In the genomic region with DNA sequence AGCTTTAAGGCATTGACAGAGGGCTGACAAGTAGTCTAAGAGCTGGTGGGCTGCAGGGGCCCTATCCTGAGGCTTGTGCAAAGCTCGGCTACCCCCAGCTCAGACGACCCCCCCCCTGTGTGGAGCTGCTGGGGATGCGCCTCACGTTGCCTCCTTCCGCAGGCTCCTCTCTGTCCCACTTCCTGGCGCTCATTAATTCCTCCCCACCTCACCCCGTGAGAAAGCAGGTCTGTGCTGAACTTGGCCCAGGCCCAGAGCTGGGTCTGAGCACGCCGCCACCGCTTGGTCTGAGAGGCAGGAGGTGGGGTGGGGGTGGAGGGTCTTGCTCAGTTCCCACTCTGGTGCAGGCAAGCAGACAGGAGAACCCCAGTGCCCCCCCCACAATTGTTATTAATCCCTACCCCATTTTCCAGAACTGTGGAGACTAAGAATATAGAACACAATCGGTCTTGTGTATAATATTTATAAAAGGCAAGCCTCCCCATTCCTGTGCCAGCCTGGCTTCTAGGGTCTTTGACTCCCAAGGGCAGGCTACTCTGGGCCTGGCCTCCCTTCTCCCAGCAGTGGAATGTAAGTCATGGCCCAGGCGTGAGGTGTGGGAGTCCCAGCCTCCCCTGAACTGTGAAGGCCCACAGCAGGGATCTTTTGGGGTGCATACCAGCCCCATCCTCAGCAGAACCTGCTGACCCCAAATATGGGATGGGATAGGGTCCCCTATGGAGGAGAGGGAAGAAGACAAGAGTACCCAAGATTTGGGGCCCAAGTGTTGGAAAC, we compare ENCODE assay signal across 11 mouse cellular contexts. TPM values are rescaled to one million over a fixed set of nuclear protein-coding genes. Genes with fewer than 3 reads are reported as not detected.
DNase-seq lines count a peak whose midpoint lies in the region; ATAC-seq and TF ChIP-seq lines count a peak whose summit lies in the region.
"Had no signal": no experiment of that assay in that cellular context is flagged by ENCODE, and none has a peak within 500 bp of the region (broad histone marks: within the 10 kb centered on the region; RNA-seq: fewer than 3 reads in every experiment).

No protein-coding gene starts in this region.

- H3K4me3 ChIP-seq in heart, embryonic 10.5 days: no peak overlapping the region
- no peak overlapping the region for H3K4me3 ChIP-seq in limb, embryonic 14.5 days (replicated peaks; ENCODE audit: low read length)
- H3K4me3 ChIP-seq in kidney, embryonic 15.5 days (replicated peaks): no peak overlapping the region

- peak overlapping the region; percentile 21; the same call in 1 of the 2 replicates for H3K9ac ChIP-seq in limb, embryonic 14.5 days (ENCODE audit: low read depth, low read length, severe bottlenecking)
- no peak overlapping the region for H3K9ac ChIP-seq in kidney, embryonic 15.5 days

- peaks cover 12% of the 10 kb centered on the region; the same call in 1 of the 2 replicates for H3K27me3 ChIP-seq in heart, embryonic 10.5 days (ENCODE audit: insufficient read depth, poor library complexity, severe bottlenecking)
- H3K27me3 ChIP-seq in limb, embryonic 14.5 days (ENCODE audit: control insufficient read depth, insufficient read depth, low read length): no peaks in the 10 kb centered on the region
- no peaks in the 10 kb centered on the region for H3K27me3 ChIP-seq in kidney, embryonic 15.5 days

- no peak for TF ChIP-seq POLR2A in limb, embryonic 14.5 days (IDR thresholded peaks at IDR 0.05; ENCODE audit: borderline replicate concordance, extremely low read depth, insufficient read depth, insufficient read length)

- 0 out of 2 replicates have a peak overlapping the region, but pooled peaks have one; percentile 14 for H3K27ac ChIP-seq in heart, embryonic 10.5 days
- H3K27ac ChIP-seq in limb, embryonic 14.5 days (replicated peaks; ENCODE audit: low read depth, low read length): peak overlapping the region; percentile 55
- no peak overlapping the region for H3K27ac ChIP-seq in kidney, embryonic 15.5 days

- no peak for DNase-seq in heart, embryonic 10.5 days (ENCODE audit: low spot score)
- DNase-seq in heart, adult 8-10 months (ENCODE audit: low spot score): no peak
- DNase-seq in urinary bladder, adult 2 months (ENCODE audit: low spot score): peak; percentile 16
- DNase-seq in urinary bladder, postnatal 10 days (ENCODE audit: low spot score): no peak
- DNase-seq in limb, embryonic 14.5 days (ENCODE audit: low spot score): no peak
- DNase-seq in adrenal gland, adult 18-20 months (ENCODE audit: low spot score in 2 of 2): no peak
- DNase-seq in cerebellum, adult 11 months: no peak
- DNase-seq: cerebellum, adult 18-20 months had no signal

- ATAC-seq in limb, embryonic 14.5 days (ENCODE audit: low FRiP score, low read depth): peak; percentile 48; the same call in 1 of the 2 replicates
- ATAC-seq in kidney, embryonic 15.5 days (replicated peaks; ENCODE audit: low FRiP score): no peak; the same call in 1 of the 2 replicates

- no peaks in the 10 kb centered on the region for H3K36me3 ChIP-seq in heart, embryonic 10.5 days
- H3K36me3 ChIP-seq in limb, embryonic 14.5 days (ENCODE audit: control insufficient read depth, insufficient read depth, low read length): no peaks in the 10 kb centered on the region
- no peaks in the 10 kb centered on the region for H3K36me3 ChIP-seq in kidney, embryonic 15.5 days

- H3K4me1 ChIP-seq in heart, embryonic 10.5 days: peaks cover 16% of the 10 kb centered on the region
- H3K4me1 ChIP-seq in limb, embryonic 14.5 days (ENCODE audit: control insufficient read depth, insufficient read depth, low read length): peaks cover 26% of the 10 kb centered on the region
- peaks cover 14% of the 10 kb centered on the region for H3K4me1 ChIP-seq in kidney, embryonic 15.5 days

- no peak overlapping the region for H3K4me2 ChIP-seq in limb, embryonic 14.5 days (replicated peaks; ENCODE audit: low read depth, low read length, severe bottlenecking)
- H3K4me2 ChIP-seq in kidney, embryonic 15.5 days: no peak overlapping the region

- H3K9me3 ChIP-seq in heart, embryonic 10.5 days: no peaks in the 10 kb centered on the region
- H3K9me3 ChIP-seq in limb, embryonic 14.5 days (ENCODE audit: control insufficient read depth, low read length): no peaks in the 10 kb centered on the region
- no peaks in the 10 kb centered on the region for H3K9me3 ChIP-seq in kidney, embryonic 15.5 days (replicated peaks)

- 51% methylated on average over 12 of the region's 12 CpGs for WGBS in heart, embryonic 10.5 days
- WGBS in limb, embryonic 14.5 days: 26% methylated on average over 12 of the region's 12 CpGs
- 37% methylated on average over 12 of the region's 12 CpGs for WGBS in kidney, embryonic 15.5 days

RNA-seq across cellular contexts. Expression of a gene that starts 15.7 kb away (rescaled TPM):
- polyA plus RNA-seq in heart, embryonic 10.5 days (2016; fragmentation: Nextera tagmentation; extraction: Ambion mirVana): 359 and 404 TPM in 2 replicates
- 100 to 1,000 TPM; 227 to 299 (median 259) TPM for total RNA-seq in heart, adult 8-10 months (2022)
- polyA plus RNA-seq in urinary bladder, adult 2 months (2012; rRNA removed): 449 and 465 TPM in 2 replicates
- 496 and 627 TPM in 2 replicates for polyA plus RNA-seq in limb, embryonic 14.5 days (2012; rRNA removed)
- 392 and 411 TPM in 2 replicates for polyA plus RNA-seq in limb, embryonic 14.5 days (2014; fragmentation: Nextera tagmentation; extraction: Ambion mirVana)
- total RNA-seq in adrenal gland, adult 18-20 months (2021): 100 to 1,000 TPM; 238 to 263 TPM
- polyA plus RNA-seq in kidney, embryonic 15.5 days (2015; fragmentation: Nextera tagmentation; extraction: Ambion mirVana): 403 and 424 TPM in 2 replicates

RNA-seq across cellular contexts. Expression of a gene that starts 18.4 kb away (rescaled TPM):
- polyA plus RNA-seq in heart, embryonic 10.5 days (2016; fragmentation: Nextera tagmentation; extraction: Ambion mirVana): 4.2 and 4.5 TPM in 2 replicates
- total RNA-seq in heart, adult 8-10 months (2022): 10 to 100 TPM; 62.8 to 91.0 (median 81.6) TPM
- 0.44 and 0.45 TPM in 2 replicates for polyA plus RNA-seq in urinary bladder, adult 2 months (2012; rRNA removed)
- 22.4 and 31.8 TPM in 2 replicates for polyA plus RNA-seq in limb, embryonic 14.5 days (2012; rRNA removed)
- 3.7 and 6.0 TPM in 2 replicates for polyA plus RNA-seq in limb, embryonic 14.5 days (2014; fragmentation: Nextera tagmentation; extraction: Ambion mirVana)
- under 1 TPM; 0.33 to 0.64 TPM for total RNA-seq in adrenal gland, adult 18-20 months (2021)
- polyA plus RNA-seq in kidney, embryonic 15.5 days (2015; fragmentation: Nextera tagmentation; extraction: Ambion mirVana): 7.1 and 8.1 TPM in 2 replicates
- total RNA-seq: hematopoietic stem cell, adult 5-6 weeks had no signal

RNA-seq across cellular contexts. Expression of a gene that starts 28.6 kb away (rescaled TPM):
- polyA plus RNA-seq in heart, embryonic 10.5 days (2016; fragmentation: Nextera tagmentation; extraction: Ambion mirVana): 1.2 and 3.2 TPM in 2 replicates
- total RNA-seq in heart, adult 8-10 months (2022): not detected
- 0.06 TPM in 1 of 2 replicates, not detected in the other for polyA plus RNA-seq in urinary bladder, adult 2 months (2012; rRNA removed)
- 0.28 and 0.44 TPM in 2 replicates for polyA plus RNA-seq in limb, embryonic 14.5 days (2012; rRNA removed)
- 0.55 and 0.57 TPM in 2 replicates for polyA plus RNA-seq in limb, embryonic 14.5 days (2014; fragmentation: Nextera tagmentation; extraction: Ambion mirVana)
- under 1 TPM; 0.22 to 0.56 TPM for total RNA-seq in adrenal gland, adult 18-20 months (2021)
- polyA plus RNA-seq in kidney, embryonic 15.5 days (2015; fragmentation: Nextera tagmentation; extraction: Ambion mirVana): 3.9 and 4.6 TPM in 2 replicates
- total RNA-seq: hematopoietic stem cell, adult 5-6 weeks had no signal
- polyA plus RNA-seq: spleen, adult 2 months had no signal

RNA-seq across cellular contexts. Expression of a gene that starts 41.9 kb away (rescaled TPM):
- polyA plus RNA-seq in heart, embryonic 10.5 days (2016; fragmentation: Nextera tagmentation; extraction: Ambion mirVana): 4.9 and 8.2 TPM in 2 replicates
- 10 to 100 TPM; 21.1 to 33.0 (median 24.2) TPM for total RNA-seq in heart, adult 8-10 months (2022)
- polyA plus RNA-seq in urinary bladder, adult 2 months (2012; rRNA removed): 57.1 and 71.0 TPM in 2 replicates
- polyA plus RNA-seq in limb, embryonic 14.5 days (2012; rRNA removed): 23.2 and 23.7 TPM in 2 replicates
- polyA plus RNA-seq in limb, embryonic 14.5 days (2014; fragmentation: Nextera tagmentation; extraction: Ambion mirVana): 7.7 and 11.2 TPM in 2 replicates
- 1 to 10 TPM; 5.1 to 6.3 TPM for total RNA-seq in adrenal gland, adult 18-20 months (2021)
- polyA plus RNA-seq in kidney, embryonic 15.5 days (2015; fragmentation: Nextera tagmentation; extraction: Ambion mirVana): 21.1 and 22.5 TPM in 2 replicates
- total RNA-seq: hematopoietic stem cell, adult 5-6 weeks had no signal

RNA-seq across cellular contexts. Expression of a gene that starts 59.4 kb away (rescaled TPM):
- polyA plus RNA-seq in heart, embryonic 10.5 days (2016; fragmentation: Nextera tagmentation; extraction: Ambion mirVana): 4.7 and 13.2 TPM in 2 replicates
- total RNA-seq in heart, adult 8-10 months (2022): 10 to 100 TPM; 11.9 to 16.5 (median 14.3) TPM
- polyA plus RNA-seq in urinary bladder, adult 2 months (2012; rRNA removed): 110 and 111 TPM in 2 replicates
- polyA plus RNA-seq in limb, embryonic 14.5 days (2012; rRNA removed): 228 and 332 TPM in 2 replicates
- 48.8 and 55.6 TPM in 2 replicates for polyA plus RNA-seq in limb, embryonic 14.5 days (2014; fragmentation: Nextera tagmentation; extraction: Ambion mirVana)
- total RNA-seq in adrenal gland, adult 18-20 months (2021): 10 to 100 TPM; 30.2 to 34.1 TPM
- polyA plus RNA-seq in kidney, embryonic 15.5 days (2015; fragmentation: Nextera tagmentation; extraction: Ambion mirVana): 21.3 and 23.9 TPM in 2 replicates
